Mouse (Mus musculus): Measurements from ENCODE around the gene Ccnq. TPM values are rescaled to one million over a fixed set of nuclear protein-coding genes. Genes with fewer than 3 reads are reported as not detected.
A peak's percentile ranks its signal among the peaks of the same experiment; 100 is the strongest.

Ccnq gene
- polyA plus RNA-seq (2016; fragmentation: Nextera tagmentation; extraction: Ambion mirVana) = 36.6 and 37.9 TPM in 2 replicates

GRCm38 (mm10) chr11:78750885-78751842 is at the start of gene Ccnq:
Gene Ccnq, minus strand, starts transcription at chr11:78751729.
- H3K27ac ChIP-seq (replicated peaks) = peak within 1 kb of the TSS; percentile 91
- peaks cover 26% of the 10 kb centered on the region for H3K4me1 ChIP-seq
- H3K9me3 ChIP-seq = no peaks in the 10 kb centered on the region
- peak within 1 kb of the TSS; percentile 75 for H3K4me3 ChIP-seq
- no peaks in the 10 kb centered on the region for H3K27me3 ChIP-seq (replicated peaks; ENCODE audit: low read depth, poor library complexity, severe bottlenecking)
- H3K36me3 ChIP-seq (replicated peaks) = peaks cover 26% of the 10 kb centered on the region
- WGBS = 11% methylated on average over 59 of the region's 59 CpGs
- DNase-seq (ENCODE audit: low spot score) = peak; percentile 88

- H3K36me3 ChIP-seq (replicated peaks) = no peaks in the 10 kb centered on the region
- WGBS = 93% methylated on average over 4 of the region's 4 CpGs
Measured at GRCm38 (mm10) chr11:78801094-78801493, 49.6 kb upstream of the Ccnq start.

GRCm38 (mm10) chr11:78796072-78796729 is 44.7 kb upstream of the Ccnq start:
- 81% methylated on average over 10 of the region's 10 CpGs for WGBS

More at GRCm38 (mm10) chr11:78801094-78801493, 49.6 kb upstream of the Ccnq start:
- Histone ChIP-seq H3K27ac (replicated peaks) (no peak overlapping the region), H3K4me1 (peaks cover 13% of the 10 kb centered on the region), H3K4me3 (no peak overlapping the region), H3K27me3 (replicated peaks; ENCODE audit: low read depth, poor library complexity, severe bottlenecking) (0 out of 2 replicates have a peak, but pooled peaks cover 5% of the 10 kb centered on the region), H3K9me3 (no peaks in the 10 kb centered on the region)
- no peak for DNase-seq (ENCODE audit: low spot score)

GRCm38 (mm10) chr11:78793116-78793515 is 41.6 kb upstream of the Ccnq start:
- peaks cover 11% of the 10 kb centered on the region for H3K4me1 ChIP-seq
- no peak overlapping the region for H3K27ac ChIP-seq (replicated peaks)
- DNase-seq (ENCODE audit: low spot score) = no peak
- no peaks in the 10 kb centered on the region for H3K9me3 ChIP-seq
- WGBS = 87% methylated on average over 11 of the region's 11 CpGs
- peaks cover 9% of the 10 kb centered on the region; the same call in 1 of the 2 replicates for H3K27me3 ChIP-seq (replicated peaks; ENCODE audit: low read depth, poor library complexity, severe bottlenecking)
- no peak overlapping the region for H3K4me3 ChIP-seq
- H3K36me3 ChIP-seq (replicated peaks) = no peaks in the 10 kb centered on the region

More at GRCm38 (mm10) chr11:78796072-78796729, 44.7 kb upstream of the Ccnq start:
- H3K4me3 ChIP-seq = no peak overlapping the region
- H3K4me1 ChIP-seq = peaks cover 11% of the 10 kb centered on the region
- no peaks in the 10 kb centered on the region for H3K9me3 ChIP-seq
- no peak for DNase-seq (ENCODE audit: low spot score)
- no peak overlapping the region for H3K27ac ChIP-seq (replicated peaks)
- H3K27me3 ChIP-seq (replicated peaks; ENCODE audit: low read depth, poor library complexity, severe bottlenecking) = peaks cover 9% of the 10 kb centered on the region; the same call in 1 of the 2 replicates
- no peaks in the 10 kb centered on the region for H3K36me3 ChIP-seq (replicated peaks)

GRCm38 (mm10) chr11:78792465-78792864 is 40.9 kb upstream of the Ccnq start:
- Histone ChIP-seq H3K4me3 (no peak overlapping the region), H3K9me3 (no peaks in the 10 kb centered on the region), H3K36me3 (replicated peaks) (no peaks in the 10 kb centered on the region), H3K27me3 (replicated peaks; ENCODE audit: low read depth, poor library complexity, severe bottlenecking) (peaks cover 9% of the 10 kb centered on the region; the same call in 1 of the 2 replicates), H3K27ac (replicated peaks) (no peak overlapping the region; the same call in 1 of the 2 replicates), H3K4me1 (peaks cover 12% of the 10 kb centered on the region)
- 54% methylated on average over 11 of the region's 11 CpGs for WGBS
- DNase-seq (ENCODE audit: low spot score) = no peak

GRCm38 (mm10) chr11:78792055-78792454 is 40.5 kb upstream of the Ccnq start:
- Histone ChIP-seq H3K36me3 (replicated peaks) (no peaks in the 10 kb centered on the region), H3K27ac (replicated peaks) (no peak overlapping the region; the same call in 1 of the 2 replicates), H3K9me3 (no peaks in the 10 kb centered on the region), H3K4me1 (peaks cover 14% of the 10 kb centered on the region), H3K27me3 (replicated peaks; ENCODE audit: low read depth, poor library complexity, severe bottlenecking) (peaks cover 9% of the 10 kb centered on the region; the same call in 1 of the 2 replicates), H3K4me3 (no peak overlapping the region)
- no peak for DNase-seq (ENCODE audit: low spot score)
- WGBS = 43% methylated on average over 5 of the region's 5 CpGs

- peaks cover 16% of the 10 kb centered on the region for H3K4me1 ChIP-seq
- H3K9me3 ChIP-seq = no peaks in the 10 kb centered on the region
- no peaks in the 10 kb centered on the region for H3K36me3 ChIP-seq (replicated peaks)
- H3K27ac ChIP-seq (replicated peaks) = no peak overlapping the region; the same call in 1 of the 2 replicates
- H3K4me3 ChIP-seq = no peak overlapping the region
- peaks cover 9% of the 10 kb centered on the region; the same call in 1 of the 2 replicates for H3K27me3 ChIP-seq (replicated peaks; ENCODE audit: low read depth, poor library complexity, severe bottlenecking)
- WGBS = 70% methylated on average over 4 of the region's 4 CpGs
- no peak for DNase-seq (ENCODE audit: low spot score)
Measured at GRCm38 (mm10) chr11:78791582-78791981, 40.1 kb upstream of the Ccnq start.

GRCm38 (mm10) chr11:78789370-78790060 is 38.0 kb upstream of the Ccnq start:
- H3K4me3 ChIP-seq = no peak overlapping the region
- no peaks in the 10 kb centered on the region for H3K9me3 ChIP-seq
- DNase-seq (ENCODE audit: low spot score) = no peak
- no peaks in the 10 kb centered on the region for H3K36me3 ChIP-seq (replicated peaks)
- peaks cover 25% of the 10 kb centered on the region for H3K4me1 ChIP-seq
- WGBS = 87% methylated on average over 11 of the region's 11 CpGs
- peaks cover 9% of the 10 kb centered on the region; the same call in 1 of the 2 replicates for H3K27me3 ChIP-seq (replicated peaks; ENCODE audit: low read depth, poor library complexity, severe bottlenecking)
- H3K27ac ChIP-seq (replicated peaks) = no peak overlapping the region

- no peaks in the 10 kb centered on the region for H3K36me3 ChIP-seq (replicated peaks)
- no peak overlapping the region for H3K4me3 ChIP-seq
- H3K9me3 ChIP-seq = no peaks in the 10 kb centered on the region
- no peak overlapping the region for H3K27ac ChIP-seq (replicated peaks)
- WGBS = 31% methylated on average over 7 of the region's 7 CpGs
- peaks cover 33% of the 10 kb centered on the region for H3K4me1 ChIP-seq
- no peak for DNase-seq (ENCODE audit: low spot score)
- H3K27me3 ChIP-seq (replicated peaks; ENCODE audit: low read depth, poor library complexity, severe bottlenecking) = no peaks in the 10 kb centered on the region; the same call in 1 of the 2 replicates
Measured at GRCm38 (mm10) chr11:78786013-78786431, 34.5 kb upstream of the Ccnq start.

- H3K36me3 ChIP-seq (replicated peaks) = no peaks in the 10 kb centered on the region
- no peaks in the 10 kb centered on the region; the same call in none of the 2 replicates for H3K27me3 ChIP-seq (replicated peaks; ENCODE audit: low read depth, poor library complexity, severe bottlenecking)
- peaks cover 36% of the 10 kb centered on the region for H3K4me1 ChIP-seq
- no peak for DNase-seq (ENCODE audit: low spot score)
- no peaks in the 10 kb centered on the region for H3K9me3 ChIP-seq
- WGBS = 67% methylated on average over 9 of the region's 9 CpGs
- no peak overlapping the region; the same call in 1 of the 2 replicates for H3K27ac ChIP-seq (replicated peaks)
- H3K4me3 ChIP-seq = no peak overlapping the region
Measured at GRCm38 (mm10) chr11:78782791-78783347, 31.3 kb upstream of the Ccnq start.

- WGBS = 85% methylated on average over 5 of the region's 5 CpGs
- H3K4me1 ChIP-seq = peaks cover 38% of the 10 kb centered on the region
Measured at GRCm38 (mm10) chr11:78782326-78782725, 30.8 kb upstream of the Ccnq start.

More at GRCm38 (mm10) chr11:78782326-78782725, 30.8 kb upstream of the Ccnq start:
- peaks cover 4% of the 10 kb centered on the region for H3K27me3 ChIP-seq (replicated peaks; ENCODE audit: low read depth, poor library complexity, severe bottlenecking)
- H3K27ac ChIP-seq (replicated peaks) = no peak overlapping the region
- no peak overlapping the region for H3K4me3 ChIP-seq
- H3K36me3 ChIP-seq (replicated peaks) = no peaks in the 10 kb centered on the region
- H3K9me3 ChIP-seq = no peaks in the 10 kb centered on the region
- no peak for DNase-seq (ENCODE audit: low spot score)

Measured in embryonic facial prominence, embryonic 10.5 days (tissue).